Mouse (Mus musculus) ES-E14 (cell line): ENCODE results near the gene Vapb. TPM values are rescaled to one million over a fixed set of nuclear protein-coding genes. Genes with fewer than 3 reads are reported as not detected.

Experiments
- DNase-seq: peaks from one replicate; pipeline ENCODE4 v3.0.0-alpha.2; 2013; ENCODE audit warnings: low read depth, low spot score
- H3K27ac ChIP-seq: 2 replicates; pipeline ENCODE4 v1.5.1; 2012; ENCODE audit warnings: low read depth, mild to moderate bottlenecking, low read length, moderate library complexity, mixed read lengths; ENCODE audit not compliant: poor library complexity, insufficient read depth, severe bottlenecking
- H3K36me3 ChIP-seq: 2 replicates; pipeline ENCODE4 v1.6.1; 2012; ENCODE audit warnings: mild to moderate bottlenecking, low read length, moderate library complexity, mixed read lengths; ENCODE audit not compliant: control insufficient read depth, poor library complexity, insufficient read depth, severe bottlenecking
- H3K4me1 ChIP-seq, 2 experiments: fragments of 150-350 bp in 1 of 2; sonication (generic) in 1 of 2; 2 replicates each; pipeline ENCODE4 v1.6.1; 2012; ENCODE audit warnings: low read length in 2 of 2, mild to moderate bottlenecking in 1 of 2, mixed read lengths in 1 of 2; ENCODE audit not compliant: control insufficient read depth in 2 of 2, insufficient read depth in 2 of 2, poor library complexity in 1 of 2
- H3K4me3 ChIP-seq, 2 experiments: fragments of 150-350 bp in 1 of 2; sonication (generic) in 1 of 2; 2 replicates each; pipeline ENCODE4 v1.5.1; 2012; ENCODE audit warnings: low read length in 2 of 2, low read depth in 1 of 2, mild to moderate bottlenecking in 1 of 2, mixed read lengths in 1 of 2; ENCODE audit not compliant: insufficient read depth in 1 of 2, poor library complexity in 1 of 2, severe bottlenecking in 1 of 2
- H3K9ac ChIP-seq: 2 replicates; pipeline ENCODE4 v1.6.1; 2012; ENCODE audit warnings: low read depth, mild to moderate bottlenecking, low read length, mixed read lengths; ENCODE audit not compliant: poor library complexity, insufficient read depth, severe bottlenecking
- H3K9me3 ChIP-seq: fragments of 150-350 bp; sonication (generic); 2 replicates; pipeline ENCODE4 v1.6.1; 2012; ENCODE audit warnings: low read depth, mild to moderate bottlenecking, low read length; ENCODE audit not compliant: control insufficient read depth, insufficient read depth
- CHD2 ChIP-seq: IDR thresholded peaks from 2 replicates; pipeline ENCODE4 v1.6.1; 2014; ENCODE audit warnings: mild to moderate bottlenecking, low read depth, low read length, inconsistent platforms
- HCFC1 ChIP-seq: IDR thresholded peaks from 2 replicates; pipeline ENCODE4 v1.6.1; 2012; ENCODE audit warnings: low read length, inconsistent platforms, borderline replicate concordance; ENCODE audit not compliant: insufficient read depth
- MAFK ChIP-seq: IDR thresholded peaks from 2 replicates; pipeline ENCODE4 v1.6.1; 2014; ENCODE audit warnings: mild to moderate bottlenecking, low read depth, low read length, inconsistent platforms; ENCODE audit not compliant: insufficient read depth
- ZC3H11A ChIP-seq: IDR thresholded peaks from 2 replicates; pipeline ENCODE4 v1.6.1; 2012; ENCODE audit warnings: low read depth, mild to moderate bottlenecking, inconsistent platforms, low read length, borderline replicate concordance
- ZNF384 ChIP-seq: IDR thresholded peaks from 2 replicates; pipeline ENCODE4 v1.6.1; 2012; ENCODE audit warnings: low read depth, low read length, inconsistent platforms
- in situ Hi-C, 2 experiments: fragments of 600-800 bp; cut with MboI; formaldehyde crosslinking; loops; one replicate each; pipeline ENCODE4 v1.15.1; 2025; ENCODE audit warnings: low sequenced_read_pairs in 2 of 2, inconsistent platforms in 1 of 2; ENCODE audit not compliant: unreplicated experiment in 2 of 2
- total RNA-seq: library from RNA; depleted of rRNA; stranded (reverse); fragments of 300-350 nt; gene quantifications from 2 replicates; pipeline ENCODE4 v1.2.3, GENCODE M21; 2012

The Vapb gene
- total RNA-seq, 1 experiment, result 26.5 TPM

DNA sequence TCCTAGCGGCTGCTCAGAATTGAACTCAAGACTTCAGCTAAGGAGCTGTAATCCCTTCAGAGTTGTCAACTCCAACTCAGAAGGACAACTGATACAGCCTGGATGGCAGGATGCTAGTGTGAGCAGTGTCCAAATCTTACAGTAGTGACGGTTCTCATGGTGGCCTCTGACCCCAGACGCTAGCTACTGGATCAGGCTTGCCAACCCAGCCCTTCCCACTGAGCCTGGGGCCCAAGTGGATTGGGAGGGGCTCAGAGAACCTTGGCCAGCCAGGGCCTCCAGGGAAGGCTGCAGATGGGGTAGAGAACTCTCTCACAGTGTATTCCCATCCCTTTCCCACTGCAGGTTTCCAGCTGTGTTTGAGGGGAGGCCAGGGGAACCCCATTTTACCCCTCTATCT, 65.6 kb downstream of the Vapb start:
- Histone ChIP-seq H3K9me3 (no peaks in the 10 kb centered on the region), H3K36me3 (no peaks in the 10 kb centered on the region), H3K4me3 (no peak overlapping the region), H3K4me1 (no peaks in the 10 kb centered on the region), H3K9ac (no peak overlapping the region), H3K27ac (no peak overlapping the region)
- in situ Hi-C loops, result no loop called here
- no peak for DNase-seq
- TF ChIP-seq ZNF384, result no peak
- no peak for TF ChIP-seq HCFC1
- no peak for TF ChIP-seq CHD2
- no peak for TF ChIP-seq ZC3H11A
- TF ChIP-seq MAFK, result no peak

DNA sequence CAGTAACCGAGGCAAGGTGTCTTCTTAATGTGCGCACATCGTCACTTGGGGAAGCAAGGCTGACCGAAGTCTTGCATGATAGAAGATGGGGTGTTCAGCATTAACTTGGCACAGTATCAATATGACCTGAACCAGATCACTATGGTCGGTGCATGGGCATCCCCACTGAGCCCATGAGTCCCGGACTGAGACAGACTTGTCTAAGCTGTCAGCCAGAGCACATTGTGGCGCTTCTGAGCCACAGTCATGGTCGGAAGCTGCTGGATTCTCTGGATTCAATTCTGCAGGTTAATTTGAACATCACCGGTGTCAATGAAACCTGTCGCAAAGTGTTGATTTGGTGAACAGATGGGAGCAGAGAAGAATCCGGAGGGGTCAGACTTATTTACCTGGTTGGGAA, 66.5 kb downstream of the Vapb start:
- no peak overlapping the region for H3K9ac ChIP-seq
- no peaks in the 10 kb centered on the region for H3K9me3 ChIP-seq
- no peaks in the 10 kb centered on the region for H3K4me1 ChIP-seq
- TF ChIP-seq MAFK (no peak), HCFC1 (no peak), ZNF384 (no peak), ZC3H11A (no peak)
- H3K27ac ChIP-seq, result no peak overlapping the region
- H3K4me3 ChIP-seq, result no peak overlapping the region
- no peaks in the 10 kb centered on the region for H3K36me3 ChIP-seq
- in situ Hi-C loops, result no loop called here
- DNase-seq, result no peak

DNA sequence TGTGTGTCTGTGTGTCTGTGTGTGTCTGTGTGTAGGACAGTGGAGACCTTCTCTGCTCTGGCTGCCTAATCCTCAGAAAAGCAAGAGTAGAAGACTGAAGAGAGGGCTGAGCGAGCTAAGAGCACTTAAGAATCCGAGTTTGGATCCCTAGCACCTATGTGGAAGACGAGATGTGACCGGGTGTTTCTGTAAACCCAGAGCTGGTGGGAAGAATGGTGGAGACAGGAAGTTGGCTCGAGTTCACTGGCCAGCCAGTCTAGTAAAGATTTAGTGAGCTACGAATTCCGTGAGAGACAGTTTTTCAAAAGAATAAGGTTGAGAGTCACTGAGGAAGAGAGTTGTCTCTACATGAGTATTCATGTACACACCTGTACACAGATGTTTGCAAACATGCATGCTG, 69.3 kb downstream of the Vapb start:
- Histone ChIP-seq H3K9me3 (no peaks in the 10 kb centered on the region), H3K4me3 (no peak overlapping the region), H3K36me3 (no peaks in the 10 kb centered on the region), H3K27ac (no peak overlapping the region), H3K4me1 (no peaks in the 10 kb centered on the region), H3K9ac (no peak overlapping the region)
- TF ChIP-seq HCFC1 (no peak), ZC3H11A (no peak), MAFK (no peak), CHD2 (no peak), ZNF384 (no peak)
- in situ Hi-C loops, result no loop called here
- no peak for DNase-seq

DNA sequence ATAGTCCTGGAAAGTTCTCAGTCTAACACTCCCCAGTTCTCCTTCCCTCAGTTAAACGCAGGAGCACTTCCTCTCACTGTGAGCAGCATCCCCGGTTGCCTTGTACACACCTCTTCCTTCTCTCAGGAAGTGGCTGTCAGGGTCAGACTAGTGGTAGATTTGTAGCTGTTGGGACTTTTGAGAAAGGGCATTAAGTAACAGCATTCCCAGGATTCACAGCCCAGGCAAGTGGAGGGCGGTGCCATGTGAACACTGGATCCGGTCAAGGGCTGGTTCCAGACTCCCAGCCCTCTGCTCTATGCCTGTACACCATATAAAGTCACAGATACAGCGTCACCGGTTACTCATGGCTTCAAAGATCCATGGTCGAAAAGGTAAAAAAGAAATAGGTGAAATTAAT, 71.6 kb downstream of the Vapb start:
- Histone ChIP-seq H3K9ac (no peak overlapping the region), H3K4me3 (no peak overlapping the region), H3K4me1 (no peaks in the 10 kb centered on the region), H3K36me3 (no peaks in the 10 kb centered on the region), H3K9me3 (no peaks in the 10 kb centered on the region), H3K27ac (no peak overlapping the region)
- in situ Hi-C loops, result no loop called here
- TF ChIP-seq MAFK (no peak), HCFC1 (no peak), CHD2 (no peak), ZC3H11A (no peak), ZNF384 (no peak)
- no peak for DNase-seq
